Mouse (Mus musculus) cerebellum, postnatal 36 days (tissue): Measurements from ENCODE around the gene Lnp1.
"Not testable (repeated sequence)": the region's sequence is repeated elsewhere in the genome, so short reads cannot be mapped to it uniquely, and the experiment has no call there.

ENCODE experiments used
- DNase-seq, 2 experiments: peaks; one replicate each; pipeline ENCODE4 v3.0.0; 2021 to 2022; ENCODE audit warnings: mixed read lengths in 2 of 2

Lnp1 gene

DNA sequence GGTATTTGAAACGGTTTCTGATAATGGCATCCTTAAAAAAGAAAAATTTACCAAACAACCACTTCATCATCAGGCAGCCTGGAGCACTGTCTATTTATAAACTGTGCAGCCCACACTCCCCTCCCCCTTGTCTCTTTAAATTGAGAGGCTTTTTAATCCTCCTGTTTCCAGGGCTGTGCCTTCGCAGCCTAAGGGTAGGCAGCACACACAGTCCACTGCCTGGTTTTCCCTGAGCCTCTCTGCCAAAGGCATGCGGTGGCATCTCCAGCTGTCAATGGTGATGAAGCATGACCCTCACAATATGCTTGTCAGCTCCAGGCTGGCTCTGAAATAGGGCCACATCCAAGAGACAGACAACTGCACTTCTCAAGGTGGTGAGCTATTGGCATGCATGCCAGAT, at the start of gene Lnp1:
Gene Lnp1, minus strand, starts transcription at position 39 of the 400 bp plus-strand sequence.
- DNase-seq = no peak

DNA sequence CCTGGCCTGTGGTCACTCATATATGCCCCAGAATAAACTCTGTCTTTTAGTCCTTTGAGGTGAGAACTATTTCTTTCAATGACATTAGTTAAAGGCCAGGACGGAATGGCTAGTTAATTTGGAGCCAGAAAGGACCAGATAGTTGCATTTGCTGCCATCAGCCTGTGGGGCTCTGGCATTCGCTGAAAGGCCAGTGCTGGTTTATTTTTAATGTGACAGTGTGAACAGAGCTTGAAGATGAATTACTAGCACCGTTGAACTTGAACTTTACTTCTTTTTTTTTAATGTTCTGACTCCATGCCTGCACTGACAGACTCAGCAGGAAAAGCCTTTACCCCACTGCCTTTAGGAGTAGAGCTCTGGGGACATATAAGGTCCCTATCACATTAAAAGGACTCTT, 46.8 kb upstream of the Lnp1 start:
- DNase-seq = no peak

DNA sequence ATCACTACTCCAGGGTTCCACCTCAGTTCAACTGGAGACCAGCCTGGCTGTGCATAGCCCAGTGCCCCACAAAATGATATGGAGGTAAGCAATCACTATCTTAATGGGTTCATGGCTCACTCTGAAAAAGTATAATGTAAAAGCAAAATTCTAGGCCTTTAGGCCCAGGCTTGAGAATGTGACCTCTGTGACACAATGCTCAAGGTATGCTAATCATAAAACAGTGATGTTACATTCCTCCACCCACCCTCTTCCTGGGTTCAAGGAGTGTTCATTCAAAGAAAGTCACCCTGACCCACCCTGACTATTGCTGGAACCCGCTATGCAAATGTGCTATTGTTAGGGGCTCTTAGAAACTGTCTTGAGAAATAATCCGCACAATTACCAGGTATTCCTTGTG, 30.4 kb upstream of the Lnp1 start:
- not testable (repeated sequence) for DNase-seq

DNA sequence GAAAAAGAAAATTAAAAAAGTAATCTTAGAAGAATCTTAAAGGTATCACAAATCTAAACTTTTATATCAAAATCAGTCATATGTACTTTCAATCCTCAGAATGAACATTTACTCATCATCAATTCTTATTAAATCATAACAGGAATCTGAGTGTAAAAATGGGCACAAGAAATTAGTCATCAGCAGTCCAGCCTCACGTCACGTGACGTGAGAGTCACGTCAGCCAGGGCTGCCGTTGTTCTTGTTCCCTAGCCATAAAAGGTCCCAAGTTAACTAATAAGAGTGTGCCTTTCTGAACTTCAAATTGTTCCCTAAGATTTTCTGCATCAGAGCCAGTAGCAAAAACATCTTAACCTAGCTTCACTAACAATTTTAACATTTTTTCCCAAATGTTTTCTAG, 21.2 kb upstream of the Lnp1 start:
- no peak for DNase-seq

DNA sequence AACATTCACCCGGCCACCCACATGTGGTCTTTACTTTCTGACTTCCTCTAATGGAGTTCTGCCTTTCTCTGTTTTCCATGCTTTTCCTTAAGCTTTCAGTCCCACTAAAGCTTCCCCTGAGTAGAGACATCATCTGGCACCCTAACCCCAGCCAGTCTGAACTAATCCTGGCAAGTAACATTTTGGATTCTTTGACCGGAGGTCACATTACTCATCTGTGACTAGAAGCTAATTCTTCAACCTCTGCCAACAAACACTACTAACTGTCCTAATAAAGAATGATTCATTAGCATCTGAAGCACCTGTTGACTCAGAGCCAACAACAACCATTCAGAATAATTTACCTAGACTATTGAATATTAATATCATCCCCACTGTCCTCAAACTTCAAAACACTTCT, 14.5 kb upstream of the Lnp1 start:
- no peak for DNase-seq

DNA sequence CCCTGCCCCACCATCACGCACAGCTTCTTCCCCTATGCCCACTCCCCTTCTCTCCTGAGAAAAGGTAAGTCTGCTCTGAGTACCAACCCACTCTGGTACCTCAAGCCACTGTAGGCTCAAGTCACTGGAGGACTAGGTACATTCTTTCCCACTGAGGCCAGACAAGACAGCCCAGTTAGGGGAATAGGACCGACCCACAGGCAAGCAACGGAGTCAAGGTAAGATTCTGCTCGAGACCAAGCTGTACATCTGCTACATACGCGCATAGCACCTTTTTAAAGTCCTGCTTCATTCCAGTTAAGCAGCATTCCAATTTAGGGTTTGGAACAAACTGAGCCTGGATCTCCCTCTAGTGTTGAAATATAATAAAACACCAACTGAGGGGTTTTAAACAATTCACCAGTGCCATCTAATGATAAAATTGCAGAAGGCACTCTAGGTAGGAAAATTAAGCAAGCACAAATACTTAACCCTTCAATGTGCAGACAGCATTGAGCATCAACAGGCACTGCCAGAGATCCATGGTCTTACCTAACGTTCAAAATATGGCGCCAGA, 7.7 kb downstream of the Lnp1 start:
- DNase-seq = no peak

DNA sequence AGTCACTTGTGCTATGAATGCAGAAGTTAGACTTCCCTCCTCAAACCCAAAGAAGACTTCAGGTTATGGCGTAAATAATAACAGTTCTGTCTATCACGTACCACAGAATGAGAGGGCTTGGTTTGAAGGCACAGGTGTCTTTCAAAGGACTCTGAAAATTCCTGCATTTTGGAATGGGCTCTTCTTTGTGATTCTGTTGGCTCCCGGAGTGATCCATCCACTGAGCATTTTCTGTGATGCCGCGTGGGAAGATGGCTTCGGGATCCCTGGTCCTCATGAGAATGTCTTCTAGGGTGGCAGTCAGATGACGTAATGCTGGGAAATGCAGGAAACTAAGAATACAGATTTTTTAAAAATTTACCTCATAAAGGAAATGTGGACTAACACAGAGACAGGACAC, 10.6 kb downstream of the Lnp1 start:
- no peak for DNase-seq

DNA sequence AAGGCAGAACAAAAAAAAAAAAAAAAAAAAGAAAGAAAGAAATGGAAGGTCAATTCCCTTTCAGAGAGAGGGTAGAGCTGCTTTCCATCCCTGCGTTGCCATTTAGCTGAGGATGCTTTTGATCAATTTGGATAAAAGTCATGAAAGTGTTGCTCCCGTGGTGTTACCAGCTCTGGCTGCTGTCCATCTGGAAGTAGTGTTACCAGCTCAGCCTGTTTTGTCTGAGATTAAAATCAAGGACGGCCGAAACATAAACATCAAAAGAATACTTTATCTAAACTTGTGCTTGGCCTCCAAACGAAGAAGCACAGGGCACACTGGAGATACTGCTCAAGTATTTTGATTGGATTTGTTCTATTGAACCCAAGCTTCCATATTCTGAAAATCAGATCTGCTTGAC, 18.9 kb downstream of the Lnp1 start:
- no peak for DNase-seq

DNA sequence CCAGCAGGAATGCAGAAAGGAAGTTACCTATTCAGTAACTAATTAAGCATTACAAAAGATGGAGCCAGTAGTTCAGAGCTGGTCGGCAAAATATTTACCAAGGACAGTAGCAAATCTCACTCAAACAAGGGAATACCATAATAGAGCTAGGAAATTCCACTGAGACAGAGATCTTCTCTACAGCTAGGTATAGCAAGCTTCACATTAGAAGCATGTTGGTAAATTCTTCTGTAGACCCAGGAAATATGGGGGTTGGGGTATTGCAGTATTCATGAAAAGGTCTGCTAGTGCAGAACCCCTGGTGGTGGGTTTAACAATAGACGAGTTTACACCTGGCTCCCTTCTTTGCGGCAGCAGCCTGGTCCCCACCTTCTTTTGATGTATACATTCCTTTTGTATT, 25.7 kb downstream of the Lnp1 start:
- not testable (repeated sequence) for DNase-seq

DNA sequence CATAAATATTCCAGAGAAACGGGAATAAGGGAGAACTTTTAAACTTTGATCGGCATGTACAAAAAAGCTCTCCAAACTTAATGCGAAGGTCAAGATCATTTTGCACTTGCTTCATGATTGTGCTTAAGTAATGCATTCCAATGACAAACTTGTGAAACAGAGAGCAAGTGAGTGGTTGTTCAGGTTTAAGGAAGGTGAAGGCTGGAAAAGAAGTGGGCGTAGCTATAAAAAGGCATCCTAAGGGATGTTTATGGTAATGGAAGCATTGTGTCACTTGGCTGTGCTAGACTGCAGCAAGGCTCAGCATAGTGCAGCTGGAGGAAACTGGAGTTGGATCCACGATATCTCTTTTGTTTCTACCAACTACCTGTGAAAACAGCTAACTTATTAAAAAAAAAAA, 36.3 kb downstream of the Lnp1 start:
- DNase-seq = no peak

DNA sequence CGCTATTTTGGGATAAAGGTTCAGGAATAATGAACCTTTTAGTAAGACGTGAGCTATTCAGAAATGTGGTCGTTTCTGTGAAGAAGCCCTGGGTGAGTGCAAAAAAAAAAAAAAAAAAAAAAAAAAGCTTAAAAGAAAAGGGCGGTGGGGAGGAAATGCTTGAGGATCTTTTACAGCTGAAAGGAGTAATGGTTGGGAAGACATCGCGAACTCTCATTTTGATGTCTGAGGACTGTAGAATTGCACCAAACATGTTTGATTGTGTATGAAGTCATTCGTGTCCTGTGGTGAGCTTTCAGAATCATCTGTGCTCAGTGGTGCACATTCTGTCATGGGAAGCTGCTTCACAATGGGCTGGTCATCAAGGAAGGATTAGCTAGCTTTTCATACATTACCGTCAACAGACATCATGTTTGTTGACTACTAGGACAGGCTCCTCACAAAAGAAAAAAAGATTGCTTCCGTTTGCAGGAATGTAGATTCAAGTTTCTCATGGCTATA, 41.2 kb downstream of the Lnp1 start:
- no peak for DNase-seq

DNA sequence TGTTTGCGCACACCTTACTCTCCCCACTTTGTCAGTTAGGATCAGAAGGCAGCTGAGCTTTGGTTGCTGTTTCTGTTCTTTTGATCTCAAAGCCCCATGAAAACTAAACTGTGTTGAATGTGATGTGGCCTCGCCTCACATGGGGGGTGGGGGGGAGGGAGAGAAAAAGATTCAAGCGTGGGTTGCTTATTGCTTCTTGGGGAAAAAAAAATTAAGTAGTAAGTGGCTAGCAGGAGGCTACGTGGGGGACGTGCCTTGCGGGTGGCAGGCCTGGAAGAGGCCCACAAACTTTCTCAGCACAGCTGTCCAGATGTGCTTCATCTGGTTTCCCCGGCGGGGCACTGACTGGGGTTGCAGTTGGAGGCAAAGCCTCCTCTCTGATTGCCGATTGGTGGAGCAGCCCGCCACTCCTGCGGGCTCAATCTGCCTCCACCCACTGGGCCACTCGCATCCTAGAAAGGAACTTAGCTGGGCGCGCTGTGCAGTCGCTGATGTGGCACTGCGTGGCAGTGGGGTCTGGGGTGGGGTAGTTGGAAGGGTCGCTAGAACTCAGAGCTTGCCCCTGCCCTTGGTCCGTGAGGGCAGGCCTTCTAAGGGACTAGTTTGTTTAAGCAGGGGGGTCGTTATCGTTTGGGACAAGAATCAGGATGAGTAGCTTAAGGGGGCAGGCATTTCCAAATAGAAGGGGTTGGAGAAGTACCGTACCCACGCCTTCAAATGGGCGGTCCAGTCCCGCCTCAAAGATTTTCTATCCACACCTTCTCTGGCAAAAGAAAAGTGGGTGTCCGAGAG, 41.8 kb downstream of the Lnp1 start, which contains the start of gene Tmem45a:
Gene Tmem45a, minus strand, starts transcription at position 343 of the 792 bp plus-strand sequence.
- DNase-seq = peak; percentile 28 to 33

DNA sequence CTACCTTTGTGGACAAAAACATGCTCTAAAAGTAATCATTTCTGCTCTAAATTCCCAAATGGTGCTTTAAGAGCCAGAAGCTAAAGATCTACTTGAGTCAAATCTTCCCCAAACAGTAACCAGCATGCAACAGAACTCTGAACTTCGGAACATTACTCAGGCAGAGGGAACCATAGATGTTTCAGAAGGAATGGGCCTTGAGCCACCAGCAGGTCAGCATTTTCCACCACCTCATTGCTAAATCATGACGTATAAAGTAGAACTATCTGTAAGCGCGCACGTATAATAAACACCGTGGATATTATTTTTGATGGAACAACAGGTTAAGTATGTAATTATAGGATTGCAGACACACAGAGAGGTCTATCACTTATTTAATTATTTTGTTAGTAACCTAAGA, 43.0 kb downstream of the Lnp1 start:
- DNase-seq = no peak

DNA sequence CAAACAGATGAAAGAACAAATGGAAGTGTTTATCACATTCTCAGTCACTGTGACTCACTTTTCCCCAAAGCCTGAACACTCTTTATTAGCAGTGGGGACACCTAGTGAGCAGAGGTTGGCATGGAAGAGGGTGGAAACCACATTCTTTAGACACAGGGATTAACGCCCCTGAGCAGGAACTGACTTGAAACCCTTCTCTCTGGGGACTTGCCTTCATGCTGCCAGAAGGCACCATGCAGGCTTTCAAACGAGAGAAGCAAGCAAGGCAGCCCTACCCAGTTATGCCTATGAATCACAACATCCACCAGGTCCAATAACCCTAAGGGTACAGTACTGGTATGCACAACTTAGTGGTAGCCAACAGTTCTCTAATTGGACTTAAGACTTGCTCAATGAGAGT, 54.5 kb downstream of the Lnp1 start:
- no peak for DNase-seq

DNA sequence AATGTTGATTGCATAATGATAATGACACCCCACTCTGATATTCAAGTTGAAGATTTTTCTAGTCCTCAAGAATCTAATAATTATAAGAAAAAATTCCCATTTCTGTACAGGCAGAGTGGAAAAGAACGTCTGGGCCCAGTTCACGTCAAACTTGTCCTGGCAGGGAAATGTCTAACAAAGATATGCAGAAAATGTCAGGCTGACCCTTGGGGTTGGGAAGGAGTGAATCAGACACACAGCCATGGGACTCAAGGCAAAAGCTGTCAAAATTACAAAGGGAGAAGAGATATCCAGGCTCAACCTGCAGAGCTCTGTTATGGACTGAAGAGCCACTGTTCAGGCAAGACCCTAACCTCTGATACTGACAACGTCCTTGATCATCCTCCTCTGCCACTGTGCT, 57.4 kb downstream of the Lnp1 start:
- no peak for DNase-seq

DNA sequence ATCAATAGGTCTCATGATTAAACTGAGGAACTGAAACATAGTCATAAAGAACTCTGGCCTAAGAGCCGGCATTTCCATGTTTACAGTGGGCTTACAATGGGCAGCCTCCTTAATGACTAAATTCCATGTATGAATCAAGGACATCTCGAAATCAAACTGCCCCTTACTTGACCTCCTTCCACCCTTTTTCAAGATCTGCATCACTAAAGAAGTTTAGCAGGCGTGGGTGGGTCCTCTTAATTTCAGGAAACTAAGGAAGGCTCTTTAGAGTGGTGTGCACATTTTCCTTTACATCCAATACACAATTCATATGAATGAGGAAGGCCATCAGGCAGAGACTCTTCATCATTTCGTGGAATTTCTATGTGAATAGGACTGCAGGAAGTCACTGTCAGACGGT, 59.5 kb downstream of the Lnp1 start:
- DNase-seq = no peak

DNA sequence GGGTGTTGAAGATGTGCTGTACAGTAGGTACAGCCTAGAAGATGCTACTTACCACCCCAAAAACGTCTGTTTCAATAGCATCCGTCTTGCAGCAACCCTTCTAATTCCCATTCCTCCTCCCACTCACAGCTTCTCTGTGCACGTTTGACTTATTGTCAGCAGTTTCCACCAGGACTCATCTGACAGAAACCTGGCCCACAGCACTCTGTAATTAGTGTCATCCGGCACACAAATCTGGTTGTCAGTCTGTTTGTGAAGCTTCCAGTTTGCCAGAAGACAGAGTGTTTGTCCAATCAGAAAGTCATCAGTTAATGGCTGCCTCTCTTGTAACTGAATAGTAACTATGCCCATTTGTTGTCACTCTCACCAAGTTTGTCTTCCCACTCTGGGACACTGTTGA, 60.3 kb downstream of the Lnp1 start:
- no peak for DNase-seq
